Mouse (Mus musculus) inflammation-experienced regulatory T-cells, adult 16 weeks (primary cell): ENCODE results near the gene Syt7. TPM values are rescaled to one million over a fixed set of nuclear protein-coding genes. Genes with fewer than 3 reads are reported as not detected.

ENCODE experiments used
- polyA plus RNA-seq: library from polyadenylated mRNA; unstranded; fragments of 100-300 nt; shearing (Covaris generic); gene quantifications from one replicate; pipeline ENCODE4 v1.2.1, GENCODE M21; 2017

The Syt7 gene
- 0.13 TPM for polyA plus RNA-seq

GRCm38 (mm10) chr19:10388615-10389313 is at the start of gene Syt7:
TSS of gene Syt7 (plus strand) at chr19:10389090.

GRCm38 (mm10) chr19:10456752-10457483 is 68.0 kb downstream of the Syt7 start, which contains the start of gene Lrrc10b:
TSS of gene Lrrc10b (minus strand) at chr19:10457473.

GRCm38 (mm10) chr19:10482703-10483102 is 93.8 kb downstream of the Syt7 start, which contains the start of gene Ppp1r32:
TSS of gene Ppp1r32 (minus strand) at chr19:10482928.

Other genes with a start within 250 kb of the Syt7 start
- gene Fads1, start 206.2 kb upstream of the Syt7 start, polyA plus RNA-seq, result 13.3 TPM
- 330 TPM for gene Tmem258, start 185.1 kb upstream of the Syt7 start, polyA plus RNA-seq
- gene Fen1, start 184.9 kb upstream of the Syt7 start, polyA plus RNA-seq, result 52.0 TPM
- not detected for gene Myrf, start 148.3 kb upstream of the Syt7 start, polyA plus RNA-seq
- 0.15 TPM for gene Dagla, start 84.2 kb upstream of the Syt7 start, polyA plus RNA-seq
- not detected for gene Lrrc10b, start 68.4 kb downstream of the Syt7 start, polyA plus RNA-seq
- 0.35 TPM for gene Ppp1r32, start 93.8 kb downstream of the Syt7 start, polyA plus RNA-seq
- 33.6 TPM for gene Cpsf7, start 136.2 kb downstream of the Syt7 start, polyA plus RNA-seq
- gene Sdhaf2, start 137.1 kb downstream of the Syt7 start, polyA plus RNA-seq, result 94.9 TPM
- 12.7 TPM for gene Tmem216, start 167.1 kb downstream of the Syt7 start, polyA plus RNA-seq
- gene Cyb561a3, start 188.1 kb downstream of the Syt7 start, polyA plus RNA-seq, result 53.0 TPM
- gene Tmem138, start 188.3 kb downstream of the Syt7 start, polyA plus RNA-seq, result 22.4 TPM
- gene Ddb1, start 216.2 kb downstream of the Syt7 start, polyA plus RNA-seq, result 208 TPM
- 9.0 TPM for gene Tkfc, start 216.6 kb downstream of the Syt7 start, polyA plus RNA-seq
- gene Vwce, start 245.1 kb downstream of the Syt7 start, polyA plus RNA-seq, result not detected